Mouse (Mus musculus): ENCODE results near the gene Mlph. TPM values are rescaled to one million over a fixed set of nuclear protein-coding genes. Genes with fewer than 3 reads are reported as not detected.

Mlph gene
- total RNA-seq, 1 experiment: 0.36 TPM

- in situ Hi-C loops (cut with MboI; ENCODE audit: low sequenced_read_pairs in 2 of 2, unreplicated experiment in 2 of 2): no loop called here
- H3K9me3 ChIP-seq (ENCODE audit: control insufficient read depth, insufficient read depth, low read depth, low read length): no peaks in the 10 kb centered on the region
These were observed 38.9 kb upstream of the Mlph start for GRCm38 (mm10) chr1:90875961-90876360.

GRCm38 (mm10) chr1:90876486-90877270, 38.2 kb upstream of the Mlph start:
- Histone ChIP-seq H3K9ac (ENCODE audit: insufficient read depth, low read depth, low read length, poor library complexity, severe bottlenecking) (no peak overlapping the region), H3K36me3 (ENCODE audit: control insufficient read depth, insufficient read depth, low read length, poor library complexity, severe bottlenecking) (no peaks in the 10 kb centered on the region), H3K4me1 (ENCODE audit: control insufficient read depth in 2 of 2, insufficient read depth in 2 of 2, low read length in 2 of 2, poor library complexity in 1 of 2) (no peaks in the 10 kb centered on the region), H3K9me3 (ENCODE audit: control insufficient read depth, insufficient read depth, low read depth, low read length) (no peaks in the 10 kb centered on the region), H3K27ac (ENCODE audit: insufficient read depth, low read depth, low read length, poor library complexity, severe bottlenecking) (no peak overlapping the region), H3K4me3 (ENCODE audit: insufficient read depth in 1 of 2, low read depth in 1 of 2, low read length in 2 of 2, poor library complexity in 1 of 2, severe bottlenecking in 1 of 2) (no peak overlapping the region)
- TF ChIP-seq HCFC1 (IDR thresholded peaks at IDR 0.05; ENCODE audit: borderline replicate concordance, insufficient read depth, low read length): no peak
- TF ChIP-seq ZC3H11A (IDR thresholded peaks at IDR 0.05; ENCODE audit: borderline replicate concordance, low read depth, low read length): no peak
- TF ChIP-seq MAFK (IDR thresholded peaks at IDR 0.05; ENCODE audit: insufficient read depth, low read depth, low read length): no peak
- TF ChIP-seq CHD2 (IDR thresholded peaks at IDR 0.05; ENCODE audit: low read depth, low read length): no peak
- no peak for TF ChIP-seq ZNF384 (IDR thresholded peaks at IDR 0.05; ENCODE audit: low read depth, low read length)
- in situ Hi-C loops (cut with MboI; ENCODE audit: low sequenced_read_pairs in 2 of 2, unreplicated experiment in 2 of 2): no loop called here
- no peak for DNase-seq (ENCODE audit: low read depth, low spot score)

More at GRCm38 (mm10) chr1:90875961-90876360, 38.9 kb upstream of the Mlph start:
- H3K9ac ChIP-seq (ENCODE audit: insufficient read depth, low read depth, low read length, poor library complexity, severe bottlenecking): no peak overlapping the region
- H3K27ac ChIP-seq (ENCODE audit: insufficient read depth, low read depth, low read length, poor library complexity, severe bottlenecking): no peak overlapping the region
- H3K36me3 ChIP-seq (ENCODE audit: control insufficient read depth, insufficient read depth, low read length, poor library complexity, severe bottlenecking): no peaks in the 10 kb centered on the region
- no peak for DNase-seq (ENCODE audit: low read depth, low spot score)
- H3K4me1 ChIP-seq (ENCODE audit: control insufficient read depth in 2 of 2, insufficient read depth in 2 of 2, low read length in 2 of 2, poor library complexity in 1 of 2): no peaks in the 10 kb centered on the region
- H3K4me3 ChIP-seq (ENCODE audit: insufficient read depth in 1 of 2, low read depth in 1 of 2, low read length in 2 of 2, poor library complexity in 1 of 2, severe bottlenecking in 1 of 2): no peak overlapping the region
- TF ChIP-seq ZC3H11A (IDR thresholded peaks at IDR 0.05; ENCODE audit: borderline replicate concordance, low read depth, low read length) (no peak), CHD2 (IDR thresholded peaks at IDR 0.05; ENCODE audit: low read depth, low read length) (no peak), HCFC1 (IDR thresholded peaks at IDR 0.05; ENCODE audit: borderline replicate concordance, insufficient read depth, low read length) (no peak), MAFK (IDR thresholded peaks at IDR 0.05; ENCODE audit: insufficient read depth, low read depth, low read length) (no peak), ZNF384 (IDR thresholded peaks at IDR 0.05; ENCODE audit: low read depth, low read length) (no peak)

GRCm38 (mm10) chr1:90885771-90886460, 29.0 kb upstream of the Mlph start:
- DNase-seq (ENCODE audit: low read depth, low spot score): no peak
- Histone ChIP-seq H3K4me1 (ENCODE audit: control insufficient read depth in 2 of 2, insufficient read depth in 2 of 2, low read length in 2 of 2, poor library complexity in 1 of 2) (no peaks in the 10 kb centered on the region; a peak in 1 of 4 replicates), H3K27ac (ENCODE audit: insufficient read depth, low read depth, low read length, poor library complexity, severe bottlenecking) (no peak overlapping the region), H3K9ac (ENCODE audit: insufficient read depth, low read depth, low read length, poor library complexity, severe bottlenecking) (no peak overlapping the region), H3K9me3 (ENCODE audit: control insufficient read depth, insufficient read depth, low read depth, low read length) (0 out of 2 replicates have a peak, but pooled peaks cover 3% of the 10 kb centered on the region), H3K36me3 (ENCODE audit: control insufficient read depth, insufficient read depth, low read length, poor library complexity, severe bottlenecking) (no peaks in the 10 kb centered on the region), H3K4me3 (ENCODE audit: insufficient read depth in 1 of 2, low read depth in 1 of 2, low read length in 2 of 2, poor library complexity in 1 of 2, severe bottlenecking in 1 of 2) (no peak overlapping the region)
- in situ Hi-C loops (cut with MboI; ENCODE audit: low sequenced_read_pairs in 2 of 2, unreplicated experiment in 2 of 2): no loop called here
- TF ChIP-seq MAFK (IDR thresholded peaks at IDR 0.05; ENCODE audit: insufficient read depth, low read depth, low read length): no peak
- no peak for TF ChIP-seq ZC3H11A (IDR thresholded peaks at IDR 0.05; ENCODE audit: borderline replicate concordance, low read depth, low read length)
- no peak for TF ChIP-seq ZNF384 (IDR thresholded peaks at IDR 0.05; ENCODE audit: low read depth, low read length)
- TF ChIP-seq HCFC1 (IDR thresholded peaks at IDR 0.05; ENCODE audit: borderline replicate concordance, insufficient read depth, low read length): no peak
- TF ChIP-seq CHD2 (IDR thresholded peaks at IDR 0.05; ENCODE audit: low read depth, low read length): no peak

GRCm38 (mm10) chr1:90894521-90894920, 20.4 kb upstream of the Mlph start:
- DNase-seq (ENCODE audit: low read depth, low spot score): no peak
- Histone ChIP-seq H3K4me1 (ENCODE audit: control insufficient read depth in 2 of 2, insufficient read depth in 2 of 2, low read length in 2 of 2, poor library complexity in 1 of 2) (peaks cover 0 to 2% of the 10 kb centered on the region in 2 experiments; a peak in 1 of 4 replicates), H3K9ac (ENCODE audit: insufficient read depth, low read depth, low read length, poor library complexity, severe bottlenecking) (no peak overlapping the region), H3K9me3 (ENCODE audit: control insufficient read depth, insufficient read depth, low read depth, low read length) (0 out of 2 replicates have a peak, but pooled peaks cover 3% of the 10 kb centered on the region), H3K27ac (ENCODE audit: insufficient read depth, low read depth, low read length, poor library complexity, severe bottlenecking) (no peak overlapping the region), H3K36me3 (ENCODE audit: control insufficient read depth, insufficient read depth, low read length, poor library complexity, severe bottlenecking) (no peaks in the 10 kb centered on the region), H3K4me3 (ENCODE audit: insufficient read depth in 1 of 2, low read depth in 1 of 2, low read length in 2 of 2, poor library complexity in 1 of 2, severe bottlenecking in 1 of 2) (no peak overlapping the region)
- in situ Hi-C loops (cut with MboI; ENCODE audit: low sequenced_read_pairs in 2 of 2, unreplicated experiment in 2 of 2): no loop called here
- no peak for TF ChIP-seq ZC3H11A (IDR thresholded peaks at IDR 0.05; ENCODE audit: borderline replicate concordance, low read depth, low read length)
- TF ChIP-seq ZNF384 (IDR thresholded peaks at IDR 0.05; ENCODE audit: low read depth, low read length): no peak
- no peak for TF ChIP-seq HCFC1 (IDR thresholded peaks at IDR 0.05; ENCODE audit: borderline replicate concordance, insufficient read depth, low read length)
- no peak for TF ChIP-seq CHD2 (IDR thresholded peaks at IDR 0.05; ENCODE audit: low read depth, low read length)
- no peak for TF ChIP-seq MAFK (IDR thresholded peaks at IDR 0.05; ENCODE audit: insufficient read depth, low read depth, low read length)
